Mouse (Mus musculus) activated CD4-positive, CD25-positive, alpha-beta regulatory T cell, adult 4 months (primary cell): Measurements from ENCODE around the gene Gm19684. TPM values are rescaled to one million over a fixed set of nuclear protein-coding genes. Genes with fewer than 3 reads are reported as not detected.

Source experiments
- ATAC-seq: one replicate; pipeline ENCODE4 v1.8.0; 2017
- polyA plus RNA-seq, 2 experiments: library from polyadenylated mRNA; unstranded; fragments of 100-300 nt; shearing (Covaris generic); gene quantifications; one replicate each; pipeline ENCODE4 v1.2.1; 2017

Gene Gm19684
- polyA plus RNA-seq, 2 experiments from 2014 or later: 0.70 to 4.4 TPM

DNA sequence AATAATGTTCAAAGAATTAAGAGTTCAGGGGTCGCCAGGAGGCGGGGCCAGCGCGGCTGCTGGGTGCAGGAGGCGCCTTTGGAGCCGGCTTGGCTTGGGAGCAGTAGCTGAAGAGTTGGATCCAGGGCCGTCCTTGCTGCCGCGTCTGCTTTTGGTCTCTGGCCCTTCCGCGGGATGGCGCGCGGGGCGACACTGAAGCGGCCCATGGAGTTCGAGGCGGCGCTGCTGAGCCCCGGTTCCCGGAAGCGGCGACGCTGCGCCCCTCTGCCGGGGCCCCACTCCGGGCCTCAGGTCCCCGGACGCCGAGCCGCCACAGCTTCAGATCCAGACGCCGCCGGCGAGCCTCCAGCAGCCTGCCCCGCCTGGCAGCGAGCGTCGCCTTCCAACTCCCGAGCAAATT is 57.5 kb downstream of the Gm19684 start:
- peak; percentile 52 for ATAC-seq

Other genes starting within 250 kb of the Gm19684 start
- 10 to 100 TPM; 19.6 to 26.9 TPM for gene Dhx16, start 241.9 kb upstream of the Gm19684 start, polyA plus RNA-seq
- 10 to 100 TPM; 12.4 to 17.5 TPM for gene 2310061I04Rik, start 224.2 kb upstream of the Gm19684 start, polyA plus RNA-seq
- gene Atat1, start 211.6 kb upstream of the Gm19684 start, polyA plus RNA-seq: 10 to 100 TPM; 11.7 to 14.3 TPM
- gene Mrps18b, start 205.3 kb upstream of the Gm19684 start, polyA plus RNA-seq: 10 to 100 TPM; 42.2 to 50.9 TPM
- gene Ppp1r10, start 205.2 kb upstream of the Gm19684 start, polyA plus RNA-seq: 10 to 100 TPM; 42.0 to 57.4 TPM
- 100 to 1,000 TPM in 1 of 2 experiments, 10 to 100 TPM in 1; 99.6 to 137 TPM for gene Abcf1, start 151.9 kb upstream of the Gm19684 start, polyA plus RNA-seq
- 1 to 10 TPM; 8.1 to 9.2 TPM for gene Gnl1, start 141.8 kb upstream of the Gm19684 start, polyA plus RNA-seq
- gene Prr3, start 141.4 kb upstream of the Gm19684 start, polyA plus RNA-seq: 10 to 100 TPM; 13.6 to 17.6 TPM
- gene H2-T24, start 101.1 kb upstream of the Gm19684 start, polyA plus RNA-seq: 10 to 100 TPM; 36.4 to 43.7 TPM
- 1,000 to 10,000 TPM in 1 of 2 experiments, 100 to 1,000 TPM in 1; 679 to 1,228 TPM for gene H2-T23, start 88.8 kb upstream of the Gm19684 start, polyA plus RNA-seq
- 100 to 1,000 TPM; 415 to 458 TPM for gene H2-T22, start 78.9 kb upstream of the Gm19684 start, polyA plus RNA-seq
- gene Gm6034, start 78.7 kb upstream of the Gm19684 start, polyA plus RNA-seq: under 1 TPM in 1 of 2 experiments, not detected in 1; 0.46 TPM
- gene Gm11127, start 63.3 kb upstream of the Gm19684 start, polyA plus RNA-seq: under 1 TPM; 0.37 to 0.38 TPM
- not detected for gene Gm7030, start 7.7 kb downstream of the Gm19684 start, polyA plus RNA-seq
- gene Gm8909, start 46.9 kb downstream of the Gm19684 start, polyA plus RNA-seq: 1 to 10 TPM; 1.3 to 5.2 TPM
- gene H2-T3, start 68.6 kb downstream of the Gm19684 start, polyA plus RNA-seq: 1 to 10 TPM in 1 of 2 experiments, not detected in 1; 5.7 TPM
- 100 to 1,000 TPM; 178 to 195 TPM for gene Rpp21, start 136.4 kb downstream of the Gm19684 start, polyA plus RNA-seq
- gene Trim39, start 150.6 kb downstream of the Gm19684 start, polyA plus RNA-seq: 10 to 100 TPM in 1 of 2 experiments, 1 to 10 TPM in 1; 9.2 to 13.2 TPM
- not detected for gene H2-M10.2, start 164.8 kb downstream of the Gm19684 start, polyA plus RNA-seq
- gene H2-M10.1, start 204.5 kb downstream of the Gm19684 start, polyA plus RNA-seq: not detected
- not detected for gene H2-M10.3, start 246.7 kb downstream of the Gm19684 start, polyA plus RNA-seq